Mouse (Mus musculus) liver, postnatal 0 days (tissue): ENCODE data around the gene Prdm2.

ENCODE experiments used
- CTCF ChIP-seq: sonication (generic); IDR thresholded peaks from 2 replicates; pipeline ENCODE4 v1.5.1; 2016; ENCODE audit warnings: antibody characterized with exemption, low read depth
- EP300 ChIP-seq: IDR thresholded peaks from 2 replicates; pipeline ENCODE4 v1.6.1; 2016; ENCODE audit warnings: antibody characterized with exemption, low read depth, mild to moderate bottlenecking

- TF ChIP-seq EP300 (no peak), CTCF (no peak)
Observed at GRCm38 (mm10) chr4:143067006-143067405, 145.8 kb downstream of the Prdm2 start.
